Mouse (Mus musculus): Measurements from ENCODE around the gene 4930595D18Rik. TPM values are rescaled to one million over a fixed set of nuclear protein-coding genes. Genes with fewer than 3 reads are reported as not detected.
A peak's percentile ranks its signal among the peaks of the same experiment; 100 is the strongest.

The 4930595D18Rik gene
- polyA plus RNA-seq, 1 experiment = not detected

DNA sequence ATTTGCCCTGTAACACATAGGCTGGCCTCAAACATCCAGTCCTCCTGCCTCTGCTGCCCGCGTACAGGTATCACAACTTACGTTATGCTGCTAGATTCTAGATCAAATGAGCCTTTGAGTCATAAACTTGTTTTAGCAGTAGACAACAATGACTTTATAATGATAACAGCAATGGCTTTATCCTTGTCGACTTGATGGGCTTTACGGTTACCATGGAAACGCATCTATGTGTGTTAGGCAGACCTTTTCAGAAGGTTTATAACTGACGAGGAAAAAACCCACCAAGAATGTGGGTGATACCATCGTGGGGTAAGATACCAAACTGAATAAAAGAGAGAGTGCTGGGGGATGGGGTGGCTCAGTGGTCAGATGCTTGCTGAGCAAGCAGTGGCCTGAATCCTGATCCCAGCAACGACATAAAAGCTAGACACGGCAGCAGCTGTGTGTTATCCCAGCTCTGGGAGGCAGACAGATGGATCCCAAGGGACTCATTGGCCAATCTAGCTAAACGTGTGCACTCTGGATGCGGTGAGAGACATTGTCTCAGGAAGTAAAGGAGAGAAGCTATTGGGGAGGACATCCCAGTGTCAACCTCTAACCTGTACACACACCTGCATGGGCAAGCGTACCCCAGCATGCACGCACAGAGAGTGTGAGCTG, 59.6 kb downstream of the 4930595D18Rik start:
- no peak for DNase-seq
- WGBS = 77% methylated on average over 14 of the region's 14 CpGs
- TF ChIP-seq CTCF (IDR thresholded peaks at IDR 0.05; ENCODE audit: insufficient read depth, low read length) (no peak), POLR2A (IDR thresholded peaks at IDR 0.05; ENCODE audit: borderline replicate concordance, extremely low read depth, low read depth, low read length) (no peak)
- H3K4me3 ChIP-seq (replicated peaks; ENCODE audit: extremely low read depth, low read depth, low read length) = no peak overlapping the region
- no peaks in the 10 kb centered on the region for H3K4me1 ChIP-seq (ENCODE audit: control insufficient read depth, insufficient read depth, low read length)

- TF ChIP-seq POLR2A (IDR thresholded peaks at IDR 0.05; ENCODE audit: borderline replicate concordance, extremely low read depth, low read depth, low read length) = no peak
- peak; percentile 52 for TF ChIP-seq CTCF (IDR thresholded peaks at IDR 0.05; ENCODE audit: insufficient read depth, low read length)
- DNase-seq = no peak
These were observed 61.9 kb downstream of the 4930595D18Rik start for GRCm38 (mm10) chr12:111122332-111122852.

GRCm38 (mm10) chr12:111120976-111121645, 63.2 kb downstream of the 4930595D18Rik start:
- no peaks in the 10 kb centered on the region for H3K4me1 ChIP-seq (ENCODE audit: control insufficient read depth, insufficient read depth, low read length)
- 87% methylated on average over 9 of the region's 9 CpGs for WGBS
- DNase-seq = no peak
- no peak overlapping the region for H3K4me3 ChIP-seq (replicated peaks; ENCODE audit: extremely low read depth, low read depth, low read length)
- TF ChIP-seq CTCF (IDR thresholded peaks at IDR 0.05; ENCODE audit: insufficient read depth, low read length) (no peak), POLR2A (IDR thresholded peaks at IDR 0.05; ENCODE audit: borderline replicate concordance, extremely low read depth, low read depth, low read length) (no peak)

More at GRCm38 (mm10) chr12:111122332-111122852, 61.9 kb downstream of the 4930595D18Rik start:
- Histone ChIP-seq H3K4me1 (ENCODE audit: control insufficient read depth, insufficient read depth, low read length) (no peaks in the 10 kb centered on the region), H3K4me3 (replicated peaks; ENCODE audit: extremely low read depth, low read depth, low read length) (no peak overlapping the region)

GRCm38 (mm10) chr12:111119506-111120085, 64.7 kb downstream of the 4930595D18Rik start:
- TF ChIP-seq CTCF (IDR thresholded peaks at IDR 0.05; ENCODE audit: insufficient read depth, low read length) (no peak), POLR2A (IDR thresholded peaks at IDR 0.05; ENCODE audit: borderline replicate concordance, extremely low read depth, low read depth, low read length) (no peak)
- 98% methylated on average over 5 of the region's 5 CpGs for WGBS
- H3K4me1 ChIP-seq (ENCODE audit: control insufficient read depth, insufficient read depth, low read length) = no peaks in the 10 kb centered on the region
- no peak for DNase-seq
- H3K4me3 ChIP-seq (replicated peaks; ENCODE audit: extremely low read depth, low read depth, low read length) = no peak overlapping the region

DNA sequence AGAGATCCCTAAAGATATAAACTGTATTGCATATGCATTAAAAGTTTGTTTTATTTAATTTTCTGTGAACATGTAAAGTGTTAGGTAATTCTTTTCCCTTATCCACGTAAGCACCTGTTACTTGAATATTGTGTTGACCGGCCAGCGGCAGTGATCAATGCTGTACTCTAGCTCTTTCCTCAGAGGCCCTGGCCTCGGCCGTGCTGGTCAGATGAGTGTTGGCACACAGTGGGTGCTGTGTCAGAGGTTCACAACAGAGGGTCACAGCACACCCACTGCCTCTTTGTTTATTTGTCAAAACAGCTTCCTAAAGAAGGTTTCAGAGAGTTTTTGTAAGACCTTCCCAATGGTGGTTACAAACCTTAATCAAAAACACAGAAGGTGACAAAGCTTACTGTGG, 69.7 kb downstream of the 4930595D18Rik start:
- Histone ChIP-seq H3K4me3 (replicated peaks; ENCODE audit: extremely low read depth, low read depth, low read length) (no peak overlapping the region), H3K4me1 (ENCODE audit: control insufficient read depth, insufficient read depth, low read length) (no peaks in the 10 kb centered on the region)
- no peak for TF ChIP-seq CTCF (IDR thresholded peaks at IDR 0.05; ENCODE audit: insufficient read depth, low read length)
- no peak for TF ChIP-seq POLR2A (IDR thresholded peaks at IDR 0.05; ENCODE audit: borderline replicate concordance, extremely low read depth, low read depth, low read length)
- no peak for DNase-seq
- WGBS = 88% methylated on average over 5 of the region's 5 CpGs

GRCm38 (mm10) chr12:111111176-111111575, 73.1 kb downstream of the 4930595D18Rik start:
- TF ChIP-seq CTCF (IDR thresholded peaks at IDR 0.05; ENCODE audit: insufficient read depth, low read length) = no peak
- no peak for TF ChIP-seq POLR2A (IDR thresholded peaks at IDR 0.05; ENCODE audit: borderline replicate concordance, extremely low read depth, low read depth, low read length)
- 85% methylated on average over 8 of the region's 8 CpGs for WGBS
- DNase-seq = no peak

More at GRCm38 (mm10) chr12:111111176-111111575, 73.1 kb downstream of the 4930595D18Rik start:
- H3K4me1 ChIP-seq (ENCODE audit: control insufficient read depth, insufficient read depth, low read length) = no peaks in the 10 kb centered on the region
- no peak overlapping the region for H3K4me3 ChIP-seq (replicated peaks; ENCODE audit: extremely low read depth, low read depth, low read length)

Other genes starting within 250 kb of the 4930595D18Rik start
- 20.6 and 24.5 TPM in 2 replicates for gene Ankrd9, start 205.5 kb downstream of the 4930595D18Rik start, polyA plus RNA-seq (2012; rRNA removed)
- gene Rcor1, start 145.1 kb downstream of the 4930595D18Rik start, polyA plus RNA-seq (2012; rRNA removed) = 6.7 and 12.0 TPM in 2 replicates
- gene Traf3, start 18.1 kb downstream of the 4930595D18Rik start, polyA plus RNA-seq (2012; rRNA removed) = 16.8 and 20.2 TPM in 2 replicates
- 0.43 and 0.66 TPM in 2 replicates for gene Amn, start 86.6 kb upstream of the 4930595D18Rik start, polyA plus RNA-seq (2012; rRNA removed)
- gene Cdc42bpb, start 193.2 kb upstream of the 4930595D18Rik start, polyA plus RNA-seq (2012; rRNA removed) = 305 and 359 TPM in 2 replicates
- not detected in 2 replicates for gene Lbhd2, start 222.3 kb upstream of the 4930595D18Rik start, polyA plus RNA-seq (2012; rRNA removed)
- 34.9 and 46.7 TPM in 2 replicates for gene Exoc3l4, start 232.5 kb upstream of the 4930595D18Rik start, polyA plus RNA-seq (2012; rRNA removed)

All from lung, adult 2 months (tissue).